8 mouse cellular contexts compared by ENCODE assay signal in the genomic region with DNA sequence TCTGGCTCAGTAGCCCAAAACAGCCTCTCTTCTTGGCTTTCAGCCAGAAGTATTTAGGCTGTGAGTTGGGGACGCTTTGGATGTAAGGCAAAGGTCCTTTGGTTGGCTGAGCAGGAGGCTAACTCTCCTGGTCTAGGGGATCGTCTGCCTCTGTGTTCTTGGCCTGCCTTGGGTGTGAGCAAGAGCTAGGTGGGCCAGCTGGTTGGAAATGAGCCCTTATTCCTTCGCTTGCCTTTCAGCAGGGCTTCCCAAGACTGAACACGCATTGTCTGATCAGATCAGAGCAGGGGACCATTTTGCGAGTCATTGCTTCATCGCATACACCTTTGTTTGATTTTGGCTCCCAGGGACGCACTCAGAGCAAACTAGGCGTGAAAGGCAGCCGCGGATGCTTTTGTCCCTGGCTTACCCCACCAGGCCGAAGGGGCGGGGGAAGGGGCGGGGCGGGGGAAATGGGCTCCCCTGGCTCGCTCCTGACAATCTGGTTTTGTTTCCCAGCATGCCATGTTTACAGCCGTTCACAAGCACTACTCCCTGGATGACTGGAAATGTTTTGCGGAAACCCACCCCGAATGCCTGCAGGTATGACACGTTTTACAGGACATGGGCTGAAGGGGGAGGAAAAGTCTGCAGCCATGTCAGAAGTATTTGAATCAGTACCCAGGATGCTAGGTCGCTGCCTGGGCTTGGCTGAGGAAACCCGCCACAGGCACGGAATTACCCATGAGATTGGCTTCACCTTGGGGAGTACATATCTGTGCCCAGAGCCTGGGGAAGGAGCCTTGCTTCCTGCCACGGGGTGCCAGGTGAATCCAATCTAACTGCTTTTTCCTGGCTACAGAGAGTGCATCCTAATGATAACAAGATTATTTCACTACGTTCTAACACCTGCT. TPM values are rescaled to one million over a fixed set of nuclear protein-coding genes. Genes with fewer than 3 reads are reported as not detected.
A peak's percentile ranks its signal among the peaks of the same experiment; 100 is the strongest.
DNase-seq lines count a peak whose midpoint lies in the region; ATAC-seq lines count a peak whose summit lies in the region.

No protein-coding gene starts in this region.

- peak; percentile 60 for DNase-seq in adrenal gland, postnatal 10 days
- no peak for DNase-seq in adrenal gland, adult 8-10 months
- peak; percentile 15 to 50 for DNase-seq in adrenal gland, postnatal 36 days
- DNase-seq in kidney, postnatal 14 days, result peak; percentile 67
- DNase-seq in thymus, adult 18-20 months, result no peak

- H3K4me3 ChIP-seq in heart, embryonic 13.5 days, result peak overlapping the region; percentile 30
- H3K4me3 ChIP-seq in midbrain, embryonic 12.5 days, result peak overlapping the region; percentile 34

- peak overlapping the region; percentile 56 for H3K9ac ChIP-seq in heart, embryonic 13.5 days
- peak overlapping the region; percentile 40 for H3K9ac ChIP-seq in midbrain, embryonic 12.5 days (replicated peaks)

- H3K27ac ChIP-seq in heart, embryonic 13.5 days (replicated peaks), result peak overlapping the region; percentile 70
- H3K27ac ChIP-seq in midbrain, embryonic 12.5 days (replicated peaks), result peak overlapping the region; percentile 56

- no peaks in the 10 kb centered on the region for H3K9me3 ChIP-seq in heart, embryonic 13.5 days
- no peaks in the 10 kb centered on the region for H3K9me3 ChIP-seq in midbrain, embryonic 12.5 days

- H3K36me3 ChIP-seq in heart, embryonic 13.5 days, result peaks cover 62% of the 10 kb centered on the region
- H3K36me3 ChIP-seq in midbrain, embryonic 12.5 days, result no peaks in the 10 kb centered on the region

- no peaks in the 10 kb centered on the region for H3K27me3 ChIP-seq in heart, embryonic 13.5 days (replicated peaks)
- H3K27me3 ChIP-seq in midbrain, embryonic 12.5 days, result peaks cover 27% of the 10 kb centered on the region

- 13% methylated on average over 24 of the region's 24 CpGs for WGBS in heart, embryonic 13.5 days
- WGBS in midbrain, embryonic 12.5 days, result 4% methylated on average over 24 of the region's 24 CpGs

- peak overlapping the region; percentile 60 for H3K4me2 ChIP-seq in heart, embryonic 13.5 days
- peak overlapping the region; percentile 61 for H3K4me2 ChIP-seq in midbrain, embryonic 12.5 days (replicated peaks)

- ATAC-seq in heart, embryonic 13.5 days (ENCODE audit: extremely low read depth, insufficient number of reproducible peaks, low FRiP score, low TSS enrichment), result no peak
- peak; percentile 89 for ATAC-seq in midbrain, embryonic 12.5 days (ENCODE audit: low FRiP score, low read depth)
- no peak for ATAC-seq in CD4-positive, CD25-positive, alpha-beta regulatory T cell, adult 4 months

- H3K4me1 ChIP-seq in heart, embryonic 13.5 days, result peaks cover 58% of the 10 kb centered on the region
- peaks cover 28% of the 10 kb centered on the region for H3K4me1 ChIP-seq in midbrain, embryonic 12.5 days

RNA-seq across cellular contexts. Expression of a gene that starts 9.5 kb away (rescaled TPM):
- total RNA-seq in adrenal gland, postnatal 10 days (2021), result 100 to 1,000 TPM; 118 to 230 TPM
- 10 to 100 TPM; 19.0 to 42.8 (median 24.0) TPM for total RNA-seq in adrenal gland, adult 8-10 months (2022)
- total RNA-seq in adrenal gland, postnatal 36 days (2021), result 10 to 100 TPM; 16.9 to 34.3 TPM
- 179 and 199 TPM in 2 replicates for polyA plus RNA-seq in heart, embryonic 13.5 days (2015; fragmentation: Nextera tagmentation; extraction: Ambion mirVana)
- 14.3 and 15.7 TPM in 2 replicates for polyA plus RNA-seq in midbrain, embryonic 12.5 days (2016; fragmentation: Nextera tagmentation; extraction: Ambion mirVana)
- under 1 TPM in 1 of 2 experiments, not detected in 1; 0.46 TPM for polyA plus RNA-seq in CD4-positive, CD25-positive, alpha-beta regulatory T cell, adult 4 months (2017; shearing (Covaris generic))

Comparison
In these comparisons a context has a peak if more than half of its experiments do, and no peak if none do; other contexts are left out.
1. DNase-seq: peak in adrenal gland, postnatal 10 days (single experiment), adrenal gland, postnatal 36 days (2 of 2) and kidney, postnatal 14 days (single experiment); none in adrenal gland, adult 8-10 months (single experiment) and thymus, adult 18-20 months (0 of 2).